Mouse (Mus musculus) heart, embryonic 16.5 days (tissue): ENCODE results near the gene Anapc1. TPM values are rescaled to one million over a fixed set of nuclear protein-coding genes. Genes with fewer than 3 reads are reported as not detected.

Experiments
- ATAC-seq: fragments of 200-750 bp; cut with Nextera tagmentation; replicated peaks from 2 replicates; pipeline ENCODE4 v1.8.0; 2017; ENCODE audit warnings: moderate number of reproducible peaks; ENCODE audit not compliant: insufficient read depth, low FRiP score; ENCODE audit errors: extremely low read depth
- H3K27ac ChIP-seq: fragments of 300-500 bp; sonication (generic); 2 replicates; pipeline ENCODE4 v1.5.1; 2014; ENCODE audit warnings: mild to moderate bottlenecking, low read length, control low read depth, moderate library complexity
- H3K27me3 ChIP-seq: fragments of 300-500 bp; sonication (generic); 2 replicates; pipeline ENCODE4 v1.6.1; 2014; ENCODE audit warnings: low read length, mixed read lengths; ENCODE audit not compliant: control insufficient read depth, insufficient read depth
- H3K36me3 ChIP-seq: fragments of 300-500 bp; sonication (generic); 2 replicates; pipeline ENCODE4 v1.6.1; 2014; ENCODE audit not compliant: control insufficient read depth, insufficient read depth
- H3K4me1 ChIP-seq: fragments of 300-500 bp; sonication (generic); 2 replicates; pipeline ENCODE4 v1.6.1; 2014; ENCODE audit warnings: low read length, mixed read lengths; ENCODE audit not compliant: control insufficient read depth, insufficient read depth
- H3K4me2 ChIP-seq: fragments of 300-500 bp; sonication (generic); 2 replicates; pipeline ENCODE4 v1.6.1; 2014; ENCODE audit warnings: low read depth, mild to moderate bottlenecking, control low read depth, low read length
- H3K4me3 ChIP-seq: fragments of 300-500 bp; sonication (generic); 2 replicates; pipeline ENCODE4 v1.5.1; 2014; ENCODE audit warnings: mild to moderate bottlenecking, control low read depth, low read length
- H3K9ac ChIP-seq: fragments of 300-500 bp; sonication (generic); 2 replicates; pipeline ENCODE4 v1.6.1; 2014; ENCODE audit warnings: low read length, control low read depth
- H3K9me3 ChIP-seq: fragments of 300-500 bp; sonication (generic); replicated peaks from 2 replicates; pipeline ENCODE4 v1.6.1; 2016; ENCODE audit warnings: low read length; ENCODE audit not compliant: control insufficient read depth
- WGBS: fragments of 180-500 bp; shearing (Covaris S2); extraction: QIAGEN DNeasy Blood & Tissue Kit; methylation state at CpG from one replicate; pipeline ENCODE4 v1.1.7; 2014; 5-methylcytosine and 5-hydroxymethylcytosine counted together
- polyA plus RNA-seq: library from polyadenylated mRNA; unstranded; fragments of >200 nt; fragmentation: Nextera tagmentation; extraction: Ambion mirVana; gene quantifications from 2 replicates; pipeline ENCODE4 v1.2.1, GENCODE M21; 2015

The Anapc1 gene
- polyA plus RNA-seq, 1 experiment from 2014 or later = 32.8 TPM

GRCm38 (mm10) chr2:128566304-128567147 lies 120.7 kb downstream of the Anapc1 start:
- Histone ChIP-seq H3K36me3 (no peaks in the 10 kb centered on the region), H3K9ac (no peak overlapping the region), H3K27ac (no peak overlapping the region), H3K27me3 (no peaks in the 10 kb centered on the region), H3K9me3 (no peaks in the 10 kb centered on the region), H3K4me2 (no peak overlapping the region), H3K4me1 (0 out of 2 replicates have a peak, but pooled peaks cover 2% of the 10 kb centered on the region), H3K4me3 (no peak overlapping the region)
- ATAC-seq = no peak; the same call in 1 of the 2 replicates
- WGBS = 72% methylated on average over 10 of the region's 10 CpGs

- H3K27me3 ChIP-seq = no peaks in the 10 kb centered on the region
- no peaks in the 10 kb centered on the region for H3K36me3 ChIP-seq
- no peak for ATAC-seq
- WGBS = 56% methylated on average over 8 of the region's 8 CpGs
- no peaks in the 10 kb centered on the region for H3K9me3 ChIP-seq
- no peak overlapping the region for H3K4me2 ChIP-seq
- H3K9ac ChIP-seq = no peak overlapping the region
- H3K4me3 ChIP-seq = no peak overlapping the region
- 0 out of 2 replicates have a peak, but pooled peaks cover 2% of the 10 kb centered on the region for H3K4me1 ChIP-seq
- H3K27ac ChIP-seq = no peak overlapping the region
Observed at GRCm38 (mm10) chr2:128565904-128566303, 121.3 kb downstream of the Anapc1 start.

GRCm38 (mm10) chr2:128564195-128564594 lies 123.0 kb downstream of the Anapc1 start:
- Histone ChIP-seq H3K36me3 (no peaks in the 10 kb centered on the region), H3K4me1 (0 out of 2 replicates have a peak, but pooled peaks cover 2% of the 10 kb centered on the region), H3K9ac (no peak overlapping the region), H3K27ac (no peak overlapping the region), H3K4me3 (no peak overlapping the region), H3K27me3 (no peaks in the 10 kb centered on the region), H3K9me3 (no peaks in the 10 kb centered on the region), H3K4me2 (no peak overlapping the region)
- ATAC-seq = no peak
- WGBS = 85% methylated on average over 3 of the region's 3 CpGs

Other genes with a start within 250 kb of the Anapc1 start
- not detected in 2 replicates for gene Spdye4c, start 96.2 kb downstream of the Anapc1 start, polyA plus RNA-seq
- gene Mertk, start 11.6 kb upstream of the Anapc1 start, polyA plus RNA-seq = 3.7 and 4.2 TPM in 2 replicates
- gene Tmem87b, start 130.7 kb upstream of the Anapc1 start, polyA plus RNA-seq = 25.3 and 28.5 TPM in 2 replicates
- 1.6 TPM in 2 replicates for gene Fbln7, start 175.6 kb upstream of the Anapc1 start, polyA plus RNA-seq